Mouse (Mus musculus): ENCODE data around the gene Tspan15.

- TF ChIP-seq CTCF (conservative IDR thresholded peaks at IDR 0.05; ENCODE audit: low read length) = no peak
- no peak for TF ChIP-seq POU5F1 (IDR thresholded peaks at IDR 0.05; ENCODE audit: borderline replicate concordance, low read length)
- TF ChIP-seq NANOG (IDR thresholded peaks at IDR 0.05; ENCODE audit: borderline replicate concordance, low read length) = no peak
Observed at GRCm38 (mm10) chr10:62252000-62252488, 21.0 kb upstream of the Tspan15 start, which contains the start of gene Tacr2.

All from E14TG2a.4 (cell line).